Mouse (Mus musculus): ENCODE measurements around the gene Mettl11b.

GRCm38 (mm10) chr1:163662416-163662815 lies 62.6 kb downstream of the Mettl11b start:
- TF ChIP-seq CTCF (IDR thresholded peaks at IDR 0.05; ENCODE audit: low read depth, low read length) (no peak), GATA1 (IDR thresholded peaks at IDR 0.05; ENCODE audit: borderline replicate concordance, low read length) (no peak), TAL1 (conservative IDR thresholded peaks at IDR 0.05; ENCODE audit: low read depth, low read length) (no peak), POLR2AphosphoS5 (IDR thresholded peaks at IDR 0.05; ENCODE audit: insufficient replicate concordance, low read depth, low read length) (no peak), GATA2 (IDR thresholded peaks at IDR 0.05; ENCODE audit: borderline replicate concordance, low read depth, low read length) (no peak)

Data from G1E (cell line).